Mouse (Mus musculus): ENCODE measurements around the gene Wasf2.

The Wasf2 gene

DNA sequence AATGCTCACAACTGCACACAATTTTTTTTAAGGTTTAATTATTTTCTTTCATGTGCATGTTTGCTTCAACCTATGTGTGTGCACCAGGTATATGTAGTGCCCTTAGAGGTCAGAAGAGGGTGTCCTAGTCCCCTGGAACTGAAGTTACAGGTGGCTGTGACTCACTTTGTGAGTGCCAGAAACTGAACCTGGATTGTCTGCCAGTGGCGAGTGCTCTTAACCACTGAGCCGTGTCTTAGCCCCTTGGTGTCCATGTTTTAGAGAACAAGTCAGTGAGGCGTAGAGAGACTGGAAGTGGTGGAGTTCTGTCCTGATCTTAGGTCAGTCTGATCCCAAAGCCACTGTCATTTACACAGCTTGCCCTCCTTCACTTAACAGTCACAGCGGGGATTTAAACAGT, 2.4 kb upstream of the Wasf2 start:
- DNase-seq (ENCODE audit: low spot score) = no peak

DNA sequence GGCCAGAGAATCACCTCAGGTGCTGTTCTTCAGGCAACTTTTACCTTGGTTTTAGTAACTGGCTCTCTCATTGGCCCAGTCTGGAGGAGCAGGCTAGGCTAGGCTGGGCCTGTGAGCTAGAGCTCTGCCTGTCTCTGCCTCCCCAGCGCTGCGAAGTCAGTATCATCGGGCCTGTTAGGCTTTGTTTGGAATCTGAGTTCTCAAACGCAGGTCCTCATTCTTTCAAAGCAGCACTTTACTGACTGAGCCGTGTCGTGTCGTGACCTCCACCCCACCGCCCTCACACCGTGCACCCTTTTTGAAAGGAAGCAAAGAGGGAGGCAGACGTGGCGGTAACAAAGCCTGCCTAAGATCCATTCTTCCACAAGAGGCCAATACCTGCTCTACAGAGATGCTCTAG, 914 bp upstream of the Wasf2 start:
- DNase-seq (ENCODE audit: low spot score) = no peak

DNA sequence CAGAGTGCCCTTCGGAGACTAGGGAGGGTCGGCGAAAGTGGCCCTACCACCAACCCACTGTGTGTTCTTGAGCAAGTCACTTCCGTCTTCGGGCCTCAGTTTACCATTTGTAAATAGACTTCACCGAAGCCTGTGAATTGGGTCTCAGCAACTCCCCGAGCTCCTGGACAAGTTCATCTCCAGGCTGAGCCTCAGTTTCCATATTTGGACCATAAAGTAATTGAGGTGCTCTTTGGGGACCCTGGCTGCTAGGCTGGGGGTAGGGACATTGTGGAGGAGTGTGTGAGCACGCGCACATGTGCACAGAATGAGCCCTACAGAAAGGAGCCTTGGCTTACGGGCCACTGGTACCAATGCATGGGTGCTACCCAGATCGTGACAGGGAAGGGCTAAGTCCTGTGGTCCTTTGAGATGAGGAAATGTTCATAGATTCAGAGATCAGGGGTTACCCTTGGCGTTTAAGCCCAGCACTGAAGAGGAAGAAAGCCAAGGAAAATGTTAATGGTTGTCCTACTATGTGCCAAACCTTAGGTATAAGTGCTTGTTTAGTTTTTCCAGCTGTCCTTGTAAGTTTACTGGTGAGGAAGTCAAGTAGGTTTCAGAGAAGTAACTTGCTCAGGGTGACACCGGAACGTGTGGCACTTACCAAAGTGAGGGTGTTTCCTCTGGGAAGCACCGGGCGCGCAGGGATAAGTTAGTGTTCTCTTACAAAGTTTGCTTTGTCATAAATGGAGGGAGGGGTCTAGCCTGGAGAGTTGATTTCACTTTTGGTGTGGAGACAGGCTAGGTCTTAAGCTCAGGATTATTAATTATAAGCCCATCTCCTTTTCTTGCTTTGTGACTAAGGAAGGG, 811 bp downstream of the Wasf2 start:
- peak; percentile 28 for DNase-seq (ENCODE audit: low spot score)

DNA sequence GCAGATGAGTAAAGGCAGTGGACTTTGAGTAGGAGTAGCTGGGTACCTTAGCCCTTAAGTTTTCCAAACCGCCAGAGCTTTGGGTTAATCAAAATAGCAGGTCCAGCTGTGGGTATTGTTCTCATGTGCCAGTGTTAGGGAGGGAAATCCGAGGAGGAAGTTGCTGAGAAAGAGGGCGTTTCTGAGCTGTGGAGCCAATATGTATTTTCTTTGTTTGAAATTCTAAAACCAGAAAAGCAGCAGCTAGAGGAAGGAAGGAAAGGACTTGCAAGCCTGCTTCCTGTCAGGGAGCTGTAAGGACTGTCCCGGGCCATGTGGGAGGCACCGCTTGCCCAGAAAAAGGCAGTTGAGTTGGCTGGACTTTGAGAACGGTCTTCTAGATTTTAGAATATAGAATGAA, 1.7 kb downstream of the Wasf2 start:
- DNase-seq (ENCODE audit: low spot score) = no peak

DNA sequence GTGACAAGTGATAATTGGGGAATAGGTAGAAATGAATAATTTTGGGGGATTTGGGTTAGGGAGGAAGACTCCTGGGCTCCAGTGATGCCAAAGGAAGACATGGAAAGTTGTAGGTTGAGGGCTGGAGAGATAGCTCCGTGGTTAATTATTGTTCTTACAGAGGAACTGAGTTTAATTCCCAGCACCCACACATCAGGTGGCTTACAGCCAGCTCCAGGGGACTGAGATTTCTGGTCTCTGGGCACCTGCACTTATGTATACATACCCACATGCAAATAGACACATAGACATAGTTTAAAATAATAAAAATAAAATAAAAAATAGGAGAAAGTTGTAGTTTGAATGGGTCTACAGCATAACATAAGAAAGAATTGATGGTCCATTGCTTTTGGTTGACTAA, 6.6 kb downstream of the Wasf2 start:
- DNase-seq (ENCODE audit: low spot score) = no peak

DNA sequence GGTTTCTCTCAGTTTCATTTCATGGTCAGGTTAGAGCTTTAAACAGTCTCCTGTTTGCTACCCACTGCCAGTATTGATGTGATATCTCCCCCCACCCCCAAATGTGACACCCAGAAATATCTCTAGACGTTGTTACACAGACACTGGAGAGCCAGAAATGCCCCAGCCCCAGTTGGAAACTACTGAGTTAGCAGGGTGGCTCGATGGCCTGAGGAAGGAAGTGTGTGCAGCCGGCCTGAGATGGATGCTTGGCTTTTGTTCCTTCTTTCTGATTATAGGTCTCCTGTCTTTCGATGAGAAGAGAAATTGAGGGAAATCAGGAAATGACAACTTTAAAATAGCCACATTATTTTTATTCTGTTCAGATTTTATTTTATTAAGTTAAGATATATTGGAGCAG, 8.7 kb downstream of the Wasf2 start:
- no peak for DNase-seq (ENCODE audit: low spot score)

DNA sequence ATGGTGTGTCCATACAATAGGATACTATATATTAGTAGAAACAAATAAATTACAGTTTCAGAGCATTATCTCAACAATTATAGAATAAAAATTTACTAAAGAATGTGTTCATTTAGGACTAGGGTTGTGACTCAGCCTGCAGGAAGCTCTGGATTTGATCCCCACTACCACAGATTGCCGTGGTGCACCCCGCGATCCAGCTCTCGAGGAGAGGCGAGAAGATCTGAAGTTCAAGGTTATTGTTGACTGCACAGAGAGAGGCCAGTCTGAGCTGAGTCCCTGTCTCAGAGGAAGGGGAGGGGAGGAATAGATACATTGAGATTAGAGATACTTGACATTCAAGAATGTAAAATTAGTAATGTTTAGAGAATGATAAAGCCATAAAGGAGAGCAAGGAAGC, 24.7 kb downstream of the Wasf2 start:
- DNase-seq (ENCODE audit: low spot score) = no peak

DNA sequence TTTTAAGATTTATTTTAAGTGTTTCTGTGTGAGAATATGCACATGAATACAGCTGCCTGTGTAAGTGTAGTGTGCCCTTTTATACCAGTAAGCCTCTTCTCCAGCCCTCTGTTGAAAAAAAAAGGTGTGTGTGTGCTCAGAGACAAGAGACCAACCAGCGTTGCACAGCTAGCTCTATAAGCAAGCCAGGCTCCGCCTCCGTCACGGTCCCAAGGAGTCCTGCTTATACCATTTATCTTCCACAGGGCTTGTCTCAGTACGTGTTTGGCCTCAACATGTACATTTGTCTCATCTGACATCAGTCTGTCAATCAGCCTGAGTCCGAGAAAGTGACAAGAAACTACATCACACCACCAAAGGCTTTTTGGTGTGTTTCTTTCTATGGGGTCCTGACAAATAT, 25.4 kb downstream of the Wasf2 start:
- no peak for DNase-seq (ENCODE audit: low spot score)

DNA sequence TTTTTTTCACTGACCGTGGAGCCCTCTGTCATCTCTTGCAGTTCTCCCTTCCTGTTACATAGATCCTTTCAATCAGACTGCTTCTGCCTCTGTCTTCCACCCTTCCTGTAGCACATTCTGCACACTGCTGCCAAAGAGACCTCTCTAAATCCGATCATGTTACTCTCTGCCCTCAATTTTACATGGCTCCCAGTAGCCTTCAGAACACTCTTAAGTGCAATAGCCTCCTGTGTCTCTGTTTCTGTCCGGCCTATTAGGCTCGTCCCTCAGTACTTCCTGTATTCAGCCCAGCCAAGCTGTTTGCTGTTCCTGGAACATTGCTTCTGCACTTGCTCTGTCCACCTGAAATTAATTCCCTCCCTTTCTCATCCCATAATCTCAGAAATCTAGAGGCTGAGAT, 26.1 kb downstream of the Wasf2 start:
- DNase-seq (ENCODE audit: low spot score) = no peak

DNA sequence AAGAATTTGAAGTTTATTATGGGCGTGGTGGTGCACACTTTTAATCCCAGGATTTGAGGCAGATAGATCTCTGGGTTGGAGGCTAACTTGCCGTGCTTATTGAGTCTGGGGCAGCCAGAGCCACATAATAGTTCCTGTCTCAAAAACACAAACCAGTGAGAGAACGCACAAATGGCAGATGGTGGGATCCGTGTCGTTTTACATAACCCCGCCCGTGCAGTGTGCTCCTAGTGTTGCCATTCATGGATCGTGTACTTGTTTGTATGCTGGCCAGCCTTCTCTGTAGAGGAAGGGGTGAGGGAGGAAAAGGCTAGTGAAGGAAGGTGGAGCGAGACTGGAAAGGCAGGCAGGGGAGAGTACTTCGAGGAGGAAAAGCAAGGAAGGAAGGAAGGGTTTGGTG, 26.5 kb downstream of the Wasf2 start:
- no peak for DNase-seq (ENCODE audit: low spot score)

DNA sequence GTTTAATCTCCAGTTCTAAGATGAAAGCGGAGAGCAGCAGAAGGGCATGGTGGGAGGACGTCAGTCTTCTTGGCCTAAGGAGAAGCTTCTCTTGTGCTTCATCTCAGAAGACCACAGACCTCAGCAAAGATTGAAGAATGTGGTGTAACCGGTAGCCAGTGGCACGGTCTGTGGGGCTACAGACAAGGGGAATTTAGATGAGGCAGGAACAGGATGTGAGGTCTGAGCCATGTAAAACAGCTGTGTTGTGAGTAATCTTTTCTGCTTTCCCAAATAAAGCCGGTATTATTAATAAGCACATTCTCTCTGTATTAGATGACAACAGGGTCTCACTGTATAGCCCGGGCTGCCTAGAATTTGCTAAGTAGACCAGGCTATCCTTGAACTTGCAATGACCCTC, 28.8 kb downstream of the Wasf2 start:
- no peak for DNase-seq (ENCODE audit: low spot score)

DNA sequence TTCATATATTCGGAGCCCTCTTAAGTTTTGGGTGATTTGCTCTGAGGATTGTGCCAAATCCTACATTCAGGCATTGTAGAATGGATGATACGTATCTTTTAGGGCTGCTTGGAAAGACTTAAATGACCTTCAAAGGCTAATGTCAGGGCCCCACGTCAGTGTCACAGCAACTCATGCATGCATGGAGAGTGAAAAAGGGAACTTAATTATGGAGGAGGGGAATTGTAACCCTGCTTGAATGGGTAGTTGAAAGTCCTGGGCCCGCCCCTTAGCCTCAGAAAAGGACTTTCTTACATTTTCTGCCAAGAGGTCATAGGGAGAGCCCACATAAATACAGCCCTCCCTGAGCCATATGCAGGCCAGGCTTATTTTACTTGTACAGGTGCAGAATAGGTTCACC, 29.3 kb downstream of the Wasf2 start:
- DNase-seq (ENCODE audit: low spot score) = no peak

DNA sequence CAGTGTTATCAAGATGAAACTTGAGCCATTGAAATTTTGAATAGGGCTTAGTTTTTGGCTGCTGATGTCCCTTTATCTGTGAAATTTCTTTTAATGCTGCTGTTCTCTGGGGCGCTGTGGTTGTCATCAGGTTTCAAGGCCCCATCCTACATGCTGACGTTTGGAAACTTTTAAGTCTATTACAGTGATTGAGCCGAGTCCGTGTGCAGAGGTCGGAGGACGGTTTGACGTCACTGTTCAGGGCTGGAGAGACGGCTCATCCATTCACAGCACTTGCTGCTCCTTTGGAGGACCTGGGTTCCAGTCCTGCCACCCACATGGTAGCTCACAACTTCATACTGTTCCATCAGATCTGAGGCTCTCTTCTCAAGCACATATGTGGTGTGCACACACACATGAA, 29.9 kb downstream of the Wasf2 start:
- DNase-seq (ENCODE audit: low spot score) = no peak

DNA sequence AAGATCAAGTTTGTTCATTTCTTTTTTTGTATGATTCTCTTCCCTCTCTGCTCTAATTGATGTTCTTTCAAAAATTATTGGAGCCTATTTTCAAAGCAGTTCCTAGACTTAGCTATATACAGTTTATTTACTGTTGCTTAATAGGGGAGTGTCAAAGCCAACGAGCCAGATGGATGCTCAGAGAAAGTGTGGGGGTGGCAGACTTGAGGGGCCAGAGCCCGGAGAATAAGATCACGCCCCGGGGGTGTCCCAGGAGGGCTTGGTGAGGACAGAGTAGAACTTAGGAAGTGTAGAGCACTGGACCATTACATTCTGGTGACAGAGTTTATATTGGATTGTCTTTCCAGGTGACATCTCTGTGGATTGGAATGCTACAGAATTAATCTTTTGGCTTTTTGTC, 30.5 kb downstream of the Wasf2 start:
- DNase-seq (ENCODE audit: low spot score) = no peak

DNA sequence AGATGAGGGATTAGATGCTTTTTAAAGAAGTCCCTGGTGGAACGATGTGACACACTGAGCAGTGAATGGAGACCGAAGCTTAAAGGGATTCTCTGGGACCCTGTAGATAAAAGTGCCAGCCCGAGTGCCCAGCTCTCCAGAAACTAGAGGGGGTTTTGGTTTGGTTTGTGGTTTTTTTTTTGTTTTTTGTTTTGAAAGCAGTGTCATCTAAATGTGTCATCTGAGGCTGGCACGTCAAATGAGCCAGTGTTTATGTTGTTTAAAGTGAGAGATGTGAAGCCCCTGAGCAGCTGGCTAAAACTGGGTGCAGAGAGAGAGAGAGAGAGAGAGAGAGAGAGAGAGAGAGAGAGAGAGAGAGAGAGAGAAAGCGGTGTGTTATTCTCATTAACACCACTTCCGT, 31.9 kb downstream of the Wasf2 start:
- DNase-seq (ENCODE audit: low spot score) = no peak

DNA sequence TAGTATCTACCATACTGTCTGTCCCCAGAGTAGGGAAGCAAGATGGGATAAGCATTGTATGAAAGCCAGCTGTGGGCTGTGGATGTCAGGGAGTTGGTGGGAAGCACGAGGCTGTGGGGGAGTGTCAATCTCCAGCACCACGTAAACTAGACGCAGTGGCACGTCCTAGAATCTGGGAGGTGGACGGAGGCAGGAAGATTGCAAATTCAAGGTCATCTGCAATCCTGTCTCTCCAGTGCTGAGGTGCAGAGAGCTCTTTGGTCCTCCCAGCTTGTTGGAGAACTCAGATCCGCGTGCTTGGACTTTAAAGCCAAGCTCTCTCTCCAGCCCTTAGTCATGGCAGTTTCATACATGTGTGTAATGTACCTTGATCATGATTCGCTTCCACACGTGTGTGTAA, 36.5 kb downstream of the Wasf2 start:
- DNase-seq (ENCODE audit: low spot score) = no peak

DNA sequence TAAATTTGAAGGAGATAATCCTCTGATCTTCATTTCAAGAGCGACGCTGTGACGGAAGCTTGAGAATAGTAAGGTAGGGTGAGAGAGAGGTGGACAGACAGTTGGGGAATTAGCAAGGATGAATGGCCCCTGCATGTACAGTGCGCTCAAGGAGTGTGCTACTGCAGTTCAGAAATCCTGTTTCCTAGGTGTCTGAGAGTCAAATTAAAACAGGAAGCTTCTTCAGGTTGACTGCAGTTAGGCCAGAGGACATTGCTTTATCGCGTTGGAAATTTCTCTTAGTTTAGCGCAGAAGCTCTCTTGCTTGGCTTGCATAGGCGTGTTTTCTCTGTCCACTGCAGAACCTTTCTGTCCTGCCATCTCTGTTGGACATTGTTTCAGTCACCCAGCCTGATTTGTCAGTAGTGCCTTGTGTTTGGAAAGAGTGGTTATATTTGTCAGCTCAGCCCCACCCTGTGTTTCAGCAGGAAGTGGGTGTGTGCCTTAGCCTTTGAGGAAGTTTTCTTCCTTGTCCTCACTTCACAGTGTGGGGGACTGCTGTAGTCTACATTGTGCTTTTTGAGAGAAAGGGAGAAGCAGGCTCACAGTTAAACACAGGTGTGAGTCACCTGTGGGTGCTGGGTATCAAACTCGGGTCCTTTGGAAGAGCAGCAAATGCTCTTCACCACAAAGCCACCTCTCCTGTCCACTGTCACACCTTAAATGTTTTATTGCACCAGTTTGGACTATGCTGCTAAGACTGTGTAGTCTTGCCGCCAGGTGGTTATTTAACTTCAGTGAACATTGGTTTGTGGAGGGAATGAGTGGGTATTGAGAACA, 39.1 kb downstream of the Wasf2 start:
- no peak for DNase-seq (ENCODE audit: low spot score)

DNA sequence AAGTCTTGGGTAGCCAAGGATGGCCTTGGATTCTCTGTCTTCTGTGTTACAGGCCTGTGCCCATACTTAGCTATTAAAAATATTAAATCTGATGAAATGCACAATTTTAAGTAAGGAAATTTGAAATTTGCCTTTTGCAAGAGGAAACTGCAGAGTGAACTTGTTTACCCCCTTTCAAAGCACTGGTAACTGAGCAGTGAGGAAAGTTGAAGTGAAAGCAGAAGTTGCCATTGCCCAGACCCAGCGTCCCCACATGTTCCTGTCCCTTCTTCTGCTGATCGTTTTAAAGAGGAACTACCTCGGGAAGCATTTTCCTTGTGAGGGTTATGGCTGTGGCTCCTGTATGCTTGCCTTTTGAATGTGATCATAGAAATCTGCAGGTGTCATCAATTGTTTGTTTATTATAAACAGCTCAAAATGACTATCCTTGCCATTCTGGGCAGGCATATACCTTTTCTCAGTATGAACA, 39.8 kb downstream of the Wasf2 start:
- DNase-seq (ENCODE audit: low spot score) = no peak

DNA sequence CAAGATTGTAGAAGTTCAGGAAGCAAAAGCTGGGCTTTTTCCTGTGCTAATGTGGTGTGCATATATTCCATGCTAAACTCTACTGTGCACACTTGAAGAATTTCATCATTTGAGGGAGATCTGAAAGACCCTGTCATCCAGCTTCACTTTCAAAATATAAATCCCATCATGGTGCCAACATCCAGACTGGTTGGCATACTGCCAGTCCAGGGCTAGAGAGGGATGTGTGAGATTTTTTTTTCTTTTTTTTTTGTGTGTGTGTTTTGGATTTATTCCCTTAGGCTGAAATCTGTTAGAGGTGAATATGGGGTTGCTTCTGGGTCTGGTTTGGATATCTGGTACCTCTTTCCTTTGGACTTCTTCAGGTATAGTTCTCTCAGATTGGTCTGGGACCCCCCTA, 40.3 kb downstream of the Wasf2 start:
- DNase-seq (ENCODE audit: low spot score) = no peak

DNA sequence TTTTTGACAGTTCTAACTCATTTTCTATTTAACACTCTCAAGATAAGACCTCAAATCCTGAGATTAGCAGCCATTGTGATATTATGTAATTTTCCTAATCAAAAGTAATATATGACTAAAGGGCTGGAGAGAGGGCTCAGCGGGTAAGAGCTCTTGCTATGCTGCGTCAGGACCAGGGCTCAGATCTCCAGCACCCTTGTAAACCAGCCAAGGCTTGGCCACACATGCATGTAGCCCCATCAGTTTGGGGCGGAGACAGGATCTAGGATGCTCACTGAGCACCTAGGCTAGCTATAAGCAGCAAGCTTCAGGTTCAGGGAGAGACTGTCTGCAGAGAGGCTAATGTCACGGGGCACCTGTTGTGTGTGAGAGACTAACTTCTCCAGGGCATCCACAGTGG, 42.1 kb downstream of the Wasf2 start:
- no peak for DNase-seq (ENCODE audit: low spot score)

DNA sequence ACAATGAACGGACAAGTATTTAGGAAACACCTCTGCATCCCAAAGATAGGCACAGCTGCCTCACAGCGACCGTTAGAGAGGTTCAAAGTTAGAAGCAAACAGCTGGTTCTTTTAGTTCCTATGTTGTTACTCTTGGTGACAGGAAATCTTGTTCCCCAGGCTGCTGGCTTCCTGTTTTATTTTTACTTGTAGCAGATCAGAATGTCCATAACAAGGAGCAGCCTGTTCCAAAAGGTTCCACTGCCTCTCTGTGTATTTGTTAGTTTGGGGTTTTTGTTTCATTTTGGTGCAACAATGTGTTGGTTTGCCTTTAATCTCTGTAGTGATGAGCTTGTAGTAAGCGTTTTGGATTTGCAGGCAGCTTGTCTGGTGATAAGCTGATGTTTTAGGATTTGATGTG, 44.1 kb downstream of the Wasf2 start:
- no peak for DNase-seq (ENCODE audit: low spot score)

DNA sequence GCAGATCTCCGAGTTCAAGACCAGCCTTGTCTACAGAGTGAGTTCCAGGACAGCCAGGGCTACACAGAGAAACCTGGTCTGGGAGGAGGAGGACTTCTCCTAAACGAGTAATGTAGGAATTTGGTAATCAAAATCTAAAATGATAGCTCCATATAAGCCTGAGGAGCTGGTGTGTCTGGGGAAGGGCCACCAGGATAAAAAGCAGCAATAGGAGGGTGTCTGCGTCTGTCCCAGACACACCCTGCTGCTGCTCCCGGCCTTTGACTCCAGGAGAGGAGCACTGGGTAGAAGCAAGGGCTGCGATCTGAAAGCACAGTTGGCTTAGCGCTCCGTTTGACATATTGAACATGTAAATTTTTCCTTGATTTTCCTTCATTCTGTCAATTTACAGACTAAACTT, 45.0 kb downstream of the Wasf2 start:
- DNase-seq (ENCODE audit: low spot score) = no peak

DNA sequence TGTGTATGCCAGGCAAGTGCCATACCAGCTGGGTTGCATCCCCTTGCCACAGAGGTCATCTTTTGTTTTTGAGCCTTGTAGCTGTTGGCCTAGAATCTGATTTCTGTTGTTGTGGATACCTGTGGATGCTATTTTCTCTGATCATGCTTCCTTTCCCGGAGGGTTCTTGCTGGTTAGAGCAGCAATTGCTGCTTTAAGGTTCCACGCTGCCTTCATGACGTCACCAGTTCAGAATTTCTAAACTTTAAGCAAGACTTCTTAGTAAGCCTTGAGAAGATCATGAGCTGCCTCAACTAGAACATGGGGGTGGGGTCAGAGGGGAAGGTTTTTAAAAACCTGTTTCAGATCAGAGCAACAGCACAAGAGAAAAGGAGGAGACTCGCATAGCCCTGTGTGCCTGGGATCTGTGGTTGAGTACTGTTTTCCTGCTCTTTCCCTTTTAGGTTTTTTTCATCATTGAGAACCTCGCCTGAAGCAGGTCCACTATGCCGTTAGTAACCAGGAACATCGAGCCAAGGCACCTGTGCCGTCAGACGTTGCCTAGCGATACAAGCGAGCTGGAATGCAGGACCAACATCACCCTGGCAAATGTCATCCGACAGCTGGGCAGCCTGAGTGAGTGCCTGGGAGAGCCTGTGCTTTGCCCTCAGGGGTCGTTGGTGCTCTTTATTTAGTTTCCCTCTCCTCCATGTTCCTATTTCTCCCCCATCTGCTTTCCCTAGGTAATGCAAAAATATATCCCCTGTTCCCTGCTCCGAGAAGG, 45.9 kb downstream of the Wasf2 start:
- peak; percentile 46 for DNase-seq (ENCODE audit: low spot score)

All from MN1 (cell line).